Mouse (Mus musculus): ENCODE data around the gene Psmb4. TPM values are rescaled to one million over a fixed set of nuclear protein-coding genes. Genes with fewer than 3 reads are reported as not detected.

Psmb4 gene
- polyA plus RNA-seq, 1 experiment, result 311 TPM

- H3K27ac ChIP-seq (replicated peaks; ENCODE audit: low read depth, low read length), result no peak overlapping the region
- no peak overlapping the region for H3K4me3 ChIP-seq (ENCODE audit: insufficient read depth, low read depth, low read length)
- no peaks in the 10 kb centered on the region for H3K4me1 ChIP-seq (ENCODE audit: control insufficient read depth, insufficient read depth, insufficient read length, low read length)
Observed at GRCm38 (mm10) chr3:94851731-94852130, 35.0 kb downstream of the Psmb4 start.

DNA sequence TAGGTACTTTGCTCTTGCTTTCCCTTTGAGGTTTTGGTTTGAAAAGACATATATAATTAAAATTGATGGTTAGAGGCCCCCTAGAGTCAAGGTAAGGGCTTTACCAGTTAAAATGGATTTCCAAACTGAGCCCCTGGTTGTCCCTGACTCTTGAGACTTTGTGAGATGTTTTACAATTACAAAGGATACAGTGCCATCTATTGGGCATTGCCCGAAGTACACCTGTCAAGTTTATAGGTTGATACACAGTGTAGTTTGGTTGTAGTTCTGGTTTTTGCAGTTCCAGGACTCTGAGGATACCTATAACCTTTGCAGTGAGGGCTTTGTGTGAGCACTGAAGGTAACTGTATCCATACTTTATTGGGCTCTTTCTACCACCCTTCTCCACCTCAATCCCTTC, 37.4 kb downstream of the Psmb4 start:
- no peaks in the 10 kb centered on the region; the same call in 1 of the 2 replicates for H3K4me1 ChIP-seq (ENCODE audit: control insufficient read depth, insufficient read depth, insufficient read length, low read length)
- H3K27ac ChIP-seq (replicated peaks; ENCODE audit: low read depth, low read length), result no peak overlapping the region
- H3K4me3 ChIP-seq (ENCODE audit: insufficient read depth, low read depth, low read length), result no peak overlapping the region

DNA sequence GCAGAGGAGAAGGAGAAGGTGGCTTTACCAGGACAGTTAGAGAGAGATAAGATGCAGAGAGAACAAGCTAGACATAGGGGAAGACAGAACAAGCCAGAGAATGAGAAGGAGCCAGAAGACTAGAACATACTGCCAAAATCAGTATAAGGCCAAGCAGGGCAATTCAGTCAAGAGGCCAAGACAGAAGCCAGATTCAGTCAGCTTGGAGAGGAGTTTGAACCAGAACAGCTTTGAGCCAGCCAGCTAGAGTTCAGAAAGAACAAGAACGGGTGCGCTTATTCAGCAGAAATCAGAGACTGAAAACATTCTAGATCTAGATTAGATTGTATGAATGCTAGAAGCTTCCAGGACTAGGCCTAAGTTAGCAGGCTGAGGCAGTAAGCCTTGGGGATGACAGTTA, 39.4 kb downstream of the Psmb4 start:
- Histone ChIP-seq H3K4me3 (ENCODE audit: insufficient read depth, low read depth, low read length) (no peak overlapping the region), H3K27ac (replicated peaks; ENCODE audit: low read depth, low read length) (no peak overlapping the region), H3K4me1 (ENCODE audit: control insufficient read depth, insufficient read depth, insufficient read length, low read length) (no peaks in the 10 kb centered on the region; the same call in 1 of the 2 replicates)

DNA sequence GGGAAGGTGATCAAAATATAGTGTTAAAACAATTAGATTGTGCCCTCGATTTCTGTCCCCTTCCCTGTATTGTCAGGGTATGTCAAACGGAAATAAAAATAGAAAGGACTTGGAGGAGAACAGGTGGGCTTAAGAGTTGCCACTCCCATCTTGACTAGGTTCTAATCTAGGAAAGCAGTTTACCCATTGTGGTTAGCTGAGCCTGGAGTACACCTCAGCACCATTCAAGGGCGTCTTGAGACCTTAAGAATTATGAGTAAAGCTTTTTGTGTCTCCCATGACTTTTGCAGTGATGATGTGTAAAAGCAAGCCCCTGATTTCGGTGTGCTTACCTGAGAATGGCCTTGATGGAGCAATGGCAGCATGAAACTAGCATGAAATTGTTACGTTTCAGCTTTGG, 47.7 kb downstream of the Psmb4 start:
- 0 out of 2 replicates have a peak overlapping the region, but pooled peaks have one; percentile 0 for H3K27ac ChIP-seq (replicated peaks; ENCODE audit: low read depth, low read length)
- H3K4me1 ChIP-seq (ENCODE audit: control insufficient read depth, insufficient read depth, insufficient read length, low read length), result no peaks in the 10 kb centered on the region
- no peak overlapping the region for H3K4me3 ChIP-seq (ENCODE audit: insufficient read depth, low read depth, low read length)

- peak overlapping the region; percentile 76 for H3K27ac ChIP-seq (replicated peaks; ENCODE audit: low read depth, low read length)
- peak overlapping the region; percentile 87 for H3K4me3 ChIP-seq (ENCODE audit: insufficient read depth, low read depth, low read length)
Observed at GRCm38 (mm10) chr3:94838631-94839030, 48.1 kb downstream of the Psmb4 start.

GRCm38 (mm10) chr3:94837959-94838496, 48.7 kb downstream of the Psmb4 start:
- Histone ChIP-seq H3K4me3 (ENCODE audit: insufficient read depth, low read depth, low read length) (peak overlapping the region; percentile 87), H3K27ac (replicated peaks; ENCODE audit: low read depth, low read length) (peak overlapping the region; percentile 76), H3K4me1 (ENCODE audit: control insufficient read depth, insufficient read depth, insufficient read length, low read length) (no peaks in the 10 kb centered on the region)

More at GRCm38 (mm10) chr3:94838631-94839030, 48.1 kb downstream of the Psmb4 start:
- no peaks in the 10 kb centered on the region for H3K4me1 ChIP-seq (ENCODE audit: control insufficient read depth, insufficient read depth, insufficient read length, low read length)

- Histone ChIP-seq H3K4me1 (ENCODE audit: control insufficient read depth, insufficient read depth, insufficient read length, low read length) (no peaks in the 10 kb centered on the region), H3K4me3 (ENCODE audit: insufficient read depth, low read depth, low read length) (peak within 1 kb of the TSS; percentile 87), H3K27ac (replicated peaks; ENCODE audit: low read depth, low read length) (peak within 1 kb of the TSS; percentile 87)
Observed at GRCm38 (mm10) chr3:94837183-94837890, 49.4 kb downstream of the Psmb4 start, which contains the start of gene Pogz. Gene Pogz, plus strand, starts transcription at chr3:94837567.

DNA sequence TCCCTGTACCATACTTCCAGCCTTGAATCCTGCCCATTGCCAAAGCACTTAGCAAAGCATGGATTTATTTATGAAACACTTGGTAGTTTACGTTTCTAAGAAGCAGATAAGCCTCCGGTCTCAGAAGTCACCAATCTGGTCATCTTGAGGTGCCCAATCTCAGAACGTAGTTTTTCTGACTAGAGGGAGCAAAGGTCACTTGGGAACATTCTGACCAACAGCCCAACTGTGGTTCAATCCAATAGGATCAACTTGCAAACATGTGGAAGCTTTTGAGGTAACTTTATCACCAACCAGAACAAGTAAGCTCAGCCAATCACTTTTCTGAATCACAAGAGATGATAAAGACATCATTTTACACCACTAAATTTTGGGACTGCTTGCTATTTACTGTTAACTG, 51.4 kb downstream of the Psmb4 start:
- H3K4me3 ChIP-seq (ENCODE audit: insufficient read depth, low read depth, low read length), result no peak overlapping the region
- no peaks in the 10 kb centered on the region for H3K4me1 ChIP-seq (ENCODE audit: control insufficient read depth, insufficient read depth, insufficient read length, low read length)
- H3K27ac ChIP-seq (replicated peaks; ENCODE audit: low read depth, low read length), result no peak overlapping the region

Other genes with a start within 250 kb of the Psmb4 start
- gene Gm10972, start 243.8 kb downstream of the Psmb4 start, polyA plus RNA-seq (2012; ENCODE audit: insufficient read depth, insufficient read length, missing spikeins), result not detected in 2 replicates
- gene Tuft1, start 228.1 kb downstream of the Psmb4 start, polyA plus RNA-seq (2012; ENCODE audit: insufficient read depth, insufficient read length, missing spikeins), result 0.42 and 0.79 TPM in 2 replicates
- not detected in 2 replicates for gene Selenbp2, start 193.4 kb downstream of the Psmb4 start, polyA plus RNA-seq (2012; ENCODE audit: insufficient read depth, insufficient read length, missing spikeins)
- gene Cgn, start 100.5 kb downstream of the Psmb4 start, polyA plus RNA-seq (2012; ENCODE audit: insufficient read depth, insufficient read length, missing spikeins), result not detected in 2 replicates
- gene Pogz, start 49.4 kb downstream of the Psmb4 start, polyA plus RNA-seq (2012; ENCODE audit: insufficient read depth, insufficient read length, missing spikeins), result 4.9 and 7.7 TPM in 2 replicates
- 51.0 and 61.7 TPM in 2 replicates for gene Selenbp1, start 46.1 kb upstream of the Psmb4 start, polyA plus RNA-seq (2012; ENCODE audit: insufficient read depth, insufficient read length, missing spikeins)
- 4.0 and 6.3 TPM in 2 replicates for gene Rfx5, start 67.1 kb upstream of the Psmb4 start, polyA plus RNA-seq (2012; ENCODE audit: insufficient read depth, insufficient read length, missing spikeins)
- 16.6 and 17.7 TPM in 2 replicates for gene Pi4kb, start 87.8 kb upstream of the Psmb4 start, polyA plus RNA-seq (2012; ENCODE audit: insufficient read depth, insufficient read length, missing spikeins)
- gene Zfp687, start 128.5 kb upstream of the Psmb4 start, polyA plus RNA-seq (2012; ENCODE audit: insufficient read depth, insufficient read length, missing spikeins), result 5.7 and 6.1 TPM in 2 replicates
- gene Psmd4, start 155.7 kb upstream of the Psmb4 start, polyA plus RNA-seq (2012; ENCODE audit: insufficient read depth, insufficient read length, missing spikeins), result 168 and 202 TPM in 2 replicates
- 12.7 and 14.5 TPM in 2 replicates for gene Pip5k1a, start 220.0 kb upstream of the Psmb4 start, polyA plus RNA-seq (2012; ENCODE audit: insufficient read depth, insufficient read length, missing spikeins)
- 18.8 and 26.2 TPM in 2 replicates for gene Vps72, start 224.1 kb upstream of the Psmb4 start, polyA plus RNA-seq (2012; ENCODE audit: insufficient read depth, insufficient read length, missing spikeins)
- gene Tmod4, start 237.5 kb upstream of the Psmb4 start, polyA plus RNA-seq (2012; ENCODE audit: insufficient read depth, insufficient read length, missing spikeins), result 7.3 and 12.4 TPM in 2 replicates
- gene Scnm1, start 247.1 kb upstream of the Psmb4 start, polyA plus RNA-seq (2012; ENCODE audit: insufficient read depth, insufficient read length, missing spikeins), result 34.7 and 62.1 TPM in 2 replicates
- gene Lysmd1, start 247.1 kb upstream of the Psmb4 start, polyA plus RNA-seq (2012; ENCODE audit: insufficient read depth, insufficient read length, missing spikeins), result 7.3 and 7.6 TPM in 2 replicates